Mouse (Mus musculus) monocyte, adult 59 days (primary cell): ENCODE measurements around the gene Btbd11. TPM values are rescaled to one million over a fixed set of nuclear protein-coding genes. Genes with fewer than 3 reads are reported as not detected.

Experiments
- total RNA-seq, 2 experiments: library from RNA; stranded (reverse); gene quantifications; one replicate each; pipeline ENCODE4 v1.2.4; 2023

Gene Btbd11
- total RNA-seq = 1 to 10 TPM; 1.5 to 1.6 TPM

DNA sequence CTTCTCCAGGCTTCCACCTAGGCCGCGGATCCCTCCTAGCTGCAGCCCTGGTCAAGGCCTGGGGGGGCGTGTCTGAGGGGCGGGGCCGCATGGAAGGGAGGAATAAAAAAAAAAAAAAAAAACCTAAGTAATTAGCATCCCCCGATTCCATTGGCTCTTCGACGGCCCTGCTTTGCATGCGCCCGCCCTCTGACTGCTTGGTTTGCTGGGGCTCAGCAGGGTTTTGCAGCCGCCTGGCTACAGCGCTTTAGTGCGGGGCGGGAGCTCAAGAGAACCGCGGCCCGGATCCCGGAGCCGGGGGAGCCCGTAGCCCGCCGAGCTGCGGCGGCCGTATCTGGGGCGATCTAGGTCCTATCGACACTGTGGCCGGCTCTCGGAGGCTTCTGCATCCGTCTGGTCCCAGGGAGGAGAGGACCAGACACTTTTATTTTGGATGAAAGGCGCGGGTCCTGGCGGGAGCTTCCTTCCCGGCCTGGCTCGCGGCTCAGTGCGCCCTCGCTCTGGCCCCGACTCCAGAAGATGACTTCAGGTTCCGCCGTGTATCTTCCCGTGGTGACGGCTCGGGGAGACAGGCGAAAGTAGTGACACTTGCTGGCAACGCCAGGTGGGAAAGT, at the start of gene Btbd11:
Btbd11 (plus strand) TSS at position 210 of the 614 bp plus-strand sequence.

Other genes starting within 250 kb of the Btbd11 start
- gene Cry1, start 201.8 kb upstream of the Btbd11 start, total RNA-seq = 10 to 100 TPM; 17.2 to 20.4 TPM